Mouse (Mus musculus) heart, postnatal 14 days (tissue): ENCODE data around the gene Plpp6. TPM values are rescaled to one million over a fixed set of nuclear protein-coding genes. Genes with fewer than 3 reads are reported as not detected.

Source experiments
- total RNA-seq, 2 experiments: library from RNA; stranded (reverse); gene quantifications; 2 replicates each; pipeline ENCODE4 v1.2.3; 2021

The Plpp6 gene
- total RNA-seq, 2 experiments from 2014 or later = 6.1 to 6.2 TPM

Other genes starting within 250 kb of the Plpp6 start
- under 1 TPM; 0.55 to 0.73 TPM for gene Slc1a1, start 128.9 kb upstream of the Plpp6 start, total RNA-seq
- 10 to 100 TPM; 14.2 to 14.9 TPM for gene 4430402I18Rik, start 3.8 kb downstream of the Plpp6 start, total RNA-seq
- gene Cdc37l1, start 26.4 kb downstream of the Plpp6 start, total RNA-seq = 10 to 100 TPM; 67.5 to 74.0 TPM
- 10 to 100 TPM; 86.6 to 88.6 TPM for gene Ak3, start 84.0 kb downstream of the Plpp6 start, total RNA-seq
- gene Rcl1, start 137.4 kb downstream of the Plpp6 start, total RNA-seq = 1 to 10 TPM; 5.6 to 6.8 TPM